Mouse (Mus musculus): ENCODE data around the gene Gm28048.

Gene Gm28048

DNA sequence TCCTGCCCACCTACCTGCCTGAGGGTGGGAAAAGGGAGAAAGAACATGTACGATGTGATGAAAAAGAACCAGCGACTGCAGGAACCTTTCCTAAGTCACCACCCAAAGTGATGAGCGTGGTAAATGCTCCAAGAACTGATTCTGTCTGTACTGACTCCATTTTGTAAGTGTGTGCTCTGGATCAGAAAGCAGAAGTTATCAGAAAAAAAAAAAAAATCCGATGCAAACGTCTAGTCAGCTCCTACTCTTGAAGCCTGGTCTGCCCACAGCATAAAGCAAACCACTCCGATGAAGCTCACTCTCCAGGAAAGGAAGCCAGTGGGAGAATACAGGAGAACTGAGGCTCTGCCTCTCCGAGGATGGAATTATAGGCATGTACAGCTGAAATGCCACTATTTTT lies 29.2 kb downstream of the Gm28048 start:
- DNase-seq (ENCODE audit: low read depth, low spot score) = no peak

DNA sequence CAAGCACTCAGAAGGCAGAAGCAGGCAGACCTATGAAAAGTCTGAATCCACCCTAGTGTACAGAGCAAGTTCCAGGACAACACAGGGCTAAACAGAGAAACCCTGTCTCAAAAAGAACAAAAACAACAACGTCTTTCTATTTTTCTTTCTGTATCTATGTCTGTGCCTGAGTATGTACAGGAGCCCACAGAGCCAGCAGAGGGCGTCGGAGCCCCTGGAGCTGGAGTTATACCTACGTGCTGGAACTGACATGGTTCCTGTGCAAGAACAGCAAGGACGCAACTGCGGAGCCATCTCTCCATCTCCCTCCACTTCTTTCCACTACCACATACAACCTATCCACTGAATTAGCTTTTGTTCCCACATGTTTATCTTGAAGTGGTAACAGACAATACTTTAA lies 31.8 kb downstream of the Gm28048 start:
- DNase-seq (ENCODE audit: low read depth, low spot score) = peak; percentile 41

DNA sequence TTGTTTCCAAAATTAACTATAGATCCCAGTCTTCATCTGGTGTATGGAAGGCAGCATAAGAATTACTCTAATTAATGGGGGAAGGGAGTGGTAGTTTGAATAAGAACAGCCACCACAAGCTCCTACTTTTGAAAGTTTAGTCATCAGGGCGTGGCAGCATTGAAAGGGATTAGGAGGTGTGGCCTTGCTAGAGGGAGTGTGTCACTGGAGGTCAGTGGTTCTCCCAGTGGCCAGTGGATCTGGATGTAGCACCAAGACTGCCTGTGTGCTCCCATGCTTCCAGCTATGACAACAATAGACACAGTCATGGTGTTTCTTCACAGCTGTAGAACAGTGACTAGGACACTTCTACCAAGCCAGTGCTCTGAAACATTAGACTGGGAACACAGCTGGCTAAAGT lies 32.8 kb downstream of the Gm28048 start:
- DNase-seq (ENCODE audit: low read depth, low spot score) = no peak

DNA sequence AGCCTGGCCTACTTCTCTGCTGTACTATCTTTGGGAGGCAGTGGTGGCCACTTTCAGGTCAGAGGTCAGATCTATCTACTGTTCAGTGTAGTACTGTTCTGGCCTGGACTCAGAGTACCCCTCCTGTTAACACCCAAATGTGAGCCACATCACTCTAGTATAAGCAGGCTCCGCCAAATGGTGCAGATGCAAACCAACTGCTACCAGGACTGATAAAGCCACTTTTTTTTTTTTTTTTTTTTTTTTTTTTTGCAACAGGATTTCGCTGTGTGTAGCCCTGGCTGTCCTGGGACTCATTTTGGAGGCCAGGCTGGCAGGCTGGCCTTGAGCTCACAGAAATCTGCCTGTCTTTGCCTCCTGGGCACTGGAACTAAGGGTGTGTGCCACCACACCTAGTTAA lies 42.9 kb downstream of the Gm28048 start:
- DNase-seq (ENCODE audit: low read depth, low spot score) = no peak

DNA sequence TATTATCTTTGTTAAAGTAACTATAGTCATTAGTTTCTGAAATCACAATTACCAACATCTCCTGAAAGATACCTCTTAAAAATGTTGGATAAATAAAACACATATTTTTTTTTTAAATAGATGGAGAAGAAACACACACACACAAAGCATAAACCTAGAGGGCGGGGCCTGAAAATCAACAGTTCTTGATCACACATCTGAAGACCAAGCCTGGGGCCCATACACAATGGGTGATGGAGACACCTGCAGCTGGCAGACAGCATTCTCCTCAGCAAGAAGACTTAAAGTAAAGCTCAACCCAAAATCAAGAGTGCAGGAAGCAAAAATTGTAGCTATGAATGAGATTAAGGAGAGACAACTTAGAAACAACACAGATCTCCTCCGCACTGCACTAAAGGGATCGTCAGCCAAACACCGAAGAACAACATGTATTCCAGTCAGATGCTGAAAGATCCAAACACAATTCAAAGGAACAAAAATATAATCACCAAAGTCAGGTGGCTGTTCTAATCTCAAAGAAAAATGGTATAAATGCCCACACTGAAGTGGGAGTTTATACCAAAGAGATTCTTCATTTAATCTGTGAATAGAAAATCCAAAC lies 44.1 kb downstream of the Gm28048 start:
- peak; percentile 17 for DNase-seq (ENCODE audit: low read depth, low spot score)

DNA sequence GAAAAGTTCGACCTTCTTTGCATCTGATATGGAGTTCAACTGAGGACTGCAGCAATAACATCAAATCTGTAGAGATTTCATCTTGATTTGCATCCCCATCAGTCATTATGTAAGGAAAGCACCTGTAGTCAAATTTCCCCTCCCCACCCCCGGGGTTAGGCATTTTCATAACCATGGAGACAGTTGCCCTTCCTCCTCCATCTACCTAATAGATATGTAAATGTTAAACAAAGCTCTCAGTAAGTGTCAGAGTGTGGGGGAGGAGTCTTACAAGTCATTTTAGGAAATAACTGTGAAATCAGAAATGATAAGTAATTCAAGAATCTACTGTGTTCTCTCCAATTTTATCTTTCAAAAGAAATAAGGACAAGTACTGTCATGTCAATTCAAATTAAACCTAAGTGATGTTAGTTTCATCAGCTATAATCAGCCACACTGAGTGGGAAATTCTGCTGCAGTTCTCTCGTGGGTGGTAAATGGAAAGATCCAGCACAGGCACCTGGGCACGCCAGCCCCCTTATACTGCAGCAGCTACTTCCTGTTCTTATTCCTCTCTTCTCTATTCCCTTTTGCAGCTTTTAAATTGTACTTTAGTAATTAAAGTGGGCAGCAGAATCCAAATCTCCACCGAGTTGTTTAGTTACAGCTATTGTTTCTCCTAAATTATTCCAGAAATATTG lies 45.3 kb downstream of the Gm28048 start:
- DNase-seq (ENCODE audit: low read depth, low spot score) = peak; percentile 77

DNA sequence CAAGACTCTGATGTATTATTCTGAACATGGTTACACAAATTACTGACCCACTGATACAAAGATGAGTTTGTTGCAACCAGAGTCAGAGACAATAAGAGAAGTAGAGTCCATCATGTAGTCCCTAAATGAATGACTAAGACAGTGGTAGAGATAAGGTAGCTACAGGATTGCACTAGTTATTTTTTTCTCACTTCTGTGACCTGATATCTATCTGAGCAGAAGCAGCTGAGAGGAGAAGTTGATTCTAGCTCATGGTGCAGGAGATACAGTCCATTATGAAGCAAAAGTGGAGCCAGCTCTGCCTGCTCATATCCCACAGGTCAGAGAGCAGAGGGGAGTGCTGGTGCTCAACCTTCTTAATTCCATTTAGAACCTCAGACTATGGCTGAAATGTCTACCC lies 49.7 kb downstream of the Gm28048 start:
- no peak for DNase-seq (ENCODE audit: low read depth, low spot score)

DNA sequence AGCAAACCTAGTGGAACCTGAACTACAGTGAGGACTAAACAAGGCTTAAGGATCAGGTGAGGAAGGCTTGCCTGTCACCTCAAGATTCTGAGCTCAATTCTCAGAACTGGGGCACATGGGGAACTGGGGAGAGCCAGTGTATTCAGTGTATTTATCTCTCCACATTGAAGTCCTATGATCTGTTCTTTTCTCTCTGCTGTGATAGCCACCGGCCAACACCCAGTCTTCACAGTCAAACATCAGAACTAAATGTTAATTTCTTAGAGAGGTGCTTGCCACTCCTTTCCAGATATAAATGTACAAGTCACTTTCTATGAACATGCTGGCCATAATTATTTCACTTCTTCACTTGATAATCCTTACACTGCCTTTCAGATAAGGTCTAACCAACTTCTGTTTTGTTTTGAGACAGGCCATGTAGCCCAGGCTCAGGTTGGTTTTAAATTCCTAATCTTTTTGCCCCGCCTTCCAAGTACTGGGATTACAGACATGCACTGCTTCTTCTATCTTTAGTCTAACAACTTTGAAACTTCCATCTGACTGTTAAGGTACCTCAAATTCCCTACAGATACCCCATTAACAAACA lies 50.5 kb downstream of the Gm28048 start:
- DNase-seq (ENCODE audit: low read depth, low spot score) = no peak

DNA sequence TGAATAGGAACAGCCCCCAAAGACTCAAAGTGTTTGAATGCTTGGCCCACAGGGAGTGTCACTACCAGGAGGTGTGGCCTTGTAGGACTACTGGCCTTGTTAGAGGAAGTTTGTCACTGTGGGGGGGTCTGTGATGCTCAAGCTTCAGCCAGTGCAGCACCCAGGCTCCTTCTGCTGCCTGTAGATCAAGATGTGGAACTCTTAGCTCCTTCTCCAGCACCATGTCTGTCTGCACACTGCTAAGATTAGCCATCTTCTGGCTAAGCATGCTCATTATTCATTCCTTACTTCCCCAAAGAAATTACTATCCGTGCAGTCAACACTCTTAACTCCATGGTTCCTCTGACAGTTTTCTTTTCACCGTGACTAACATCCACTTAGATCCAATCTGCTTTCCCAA lies 51.8 kb downstream of the Gm28048 start:
- no peak for DNase-seq (ENCODE audit: low read depth, low spot score)

DNA sequence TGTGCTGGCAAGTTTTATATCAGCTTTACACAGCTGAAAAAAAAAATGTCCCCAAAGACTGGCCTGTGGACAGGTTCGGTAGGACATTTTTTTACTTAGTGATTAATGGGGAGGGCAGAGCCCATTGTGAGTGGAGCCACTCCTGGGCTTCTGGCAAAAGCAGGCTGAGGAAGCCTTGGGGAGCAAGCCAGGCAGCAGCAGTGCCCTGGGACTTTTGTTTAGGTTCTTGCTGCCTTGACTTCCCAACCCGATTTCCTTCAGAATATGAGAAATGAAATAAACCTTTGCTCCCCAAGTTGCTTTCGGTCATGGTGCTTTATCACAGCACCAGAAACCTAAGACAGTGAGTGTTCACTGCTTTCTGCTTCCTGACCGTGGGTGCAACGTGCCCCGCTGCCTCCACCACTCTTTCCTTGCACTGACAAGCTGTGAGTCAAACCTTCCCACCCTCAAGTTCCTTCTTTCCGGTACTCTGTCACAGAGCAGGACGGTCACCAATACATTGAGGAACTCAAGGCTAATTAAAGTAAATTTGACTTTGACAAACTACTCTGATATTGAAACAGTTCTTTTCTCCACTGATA lies 53.2 kb downstream of the Gm28048 start:
- DNase-seq (ENCODE audit: low read depth, low spot score) = peak; percentile 50

DNA sequence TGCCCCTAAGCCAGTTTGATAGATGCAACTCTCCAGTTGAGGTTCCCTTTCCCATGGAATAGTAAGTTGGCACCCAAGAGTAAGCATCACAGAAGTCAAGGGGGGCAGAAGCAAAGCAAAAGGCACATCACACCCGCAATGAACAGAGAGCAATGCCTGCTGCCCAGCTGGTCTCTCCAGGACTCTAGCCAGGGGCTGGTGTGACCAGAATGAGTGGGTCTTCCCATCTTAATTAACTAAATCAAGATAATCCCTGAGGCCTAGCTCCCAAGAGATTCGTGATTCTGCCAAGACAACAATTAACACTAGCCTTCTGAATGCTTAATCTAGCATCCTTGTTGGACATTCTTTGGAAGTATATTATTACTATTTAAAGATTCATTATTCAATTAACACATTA lies 58.3 kb downstream of the Gm28048 start:
- no peak for DNase-seq (ENCODE audit: low read depth, low spot score)

DNA sequence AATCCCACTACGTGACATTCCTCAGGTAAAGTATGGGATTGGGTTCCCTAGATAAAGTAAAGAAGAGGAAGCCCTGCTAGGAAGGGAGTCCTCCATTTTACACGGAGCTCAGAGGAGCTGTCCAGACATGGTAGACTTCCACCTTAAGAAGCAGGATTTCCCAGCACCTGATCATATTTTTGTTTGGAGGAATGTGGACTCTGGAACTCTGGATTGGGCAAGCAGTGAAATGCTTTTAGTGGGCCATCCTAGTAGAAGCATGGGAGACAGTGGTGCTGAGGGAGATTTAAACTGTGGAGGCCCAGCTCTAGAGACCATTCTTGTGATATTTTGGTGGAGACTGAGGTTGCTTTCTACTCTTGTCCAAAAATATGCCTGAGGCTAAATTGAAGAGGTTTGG lies 59.3 kb downstream of the Gm28048 start:
- DNase-seq (ENCODE audit: low read depth, low spot score) = no peak

DNA sequence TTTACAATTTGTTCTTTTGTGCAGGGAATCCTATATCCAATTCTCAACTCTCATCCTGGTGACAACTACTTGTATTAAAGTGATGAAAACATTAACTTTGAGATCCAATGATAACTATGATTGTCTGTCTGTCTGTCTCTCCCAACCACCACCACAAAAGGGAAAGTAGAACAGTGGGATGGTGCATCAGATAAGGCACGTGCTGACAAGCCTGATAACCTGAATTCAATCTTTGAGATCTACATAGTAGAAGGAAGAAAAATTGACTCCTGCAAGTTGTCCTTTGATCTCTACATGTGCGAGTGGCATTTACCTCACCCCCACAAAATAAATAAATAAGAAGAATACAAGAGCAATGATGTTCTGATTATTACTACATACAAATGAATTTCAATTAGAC lies 62.6 kb downstream of the Gm28048 start:
- no peak for DNase-seq (ENCODE audit: low read depth, low spot score)

DNA sequence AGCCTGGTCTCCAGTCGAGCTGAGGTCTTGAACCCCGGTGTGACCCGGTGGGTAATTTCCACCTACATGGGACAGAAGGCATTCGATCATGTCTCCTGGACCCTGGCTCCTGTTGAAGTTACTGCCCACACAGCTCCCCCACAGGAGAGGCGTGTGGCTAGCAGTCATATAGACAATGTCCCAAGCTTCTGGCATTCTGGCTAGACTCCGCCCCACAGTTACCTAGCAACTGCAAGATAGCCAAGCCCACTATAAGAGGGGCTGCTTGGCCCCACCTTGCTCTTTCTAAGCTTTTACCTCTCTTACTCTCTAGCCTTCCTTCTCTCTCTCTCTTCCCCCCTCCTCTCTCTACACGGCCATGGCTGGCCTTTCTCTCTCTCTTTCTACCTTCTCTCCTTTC lies 64.1 kb downstream of the Gm28048 start:
- no peak for DNase-seq (ENCODE audit: low read depth, low spot score)

DNA sequence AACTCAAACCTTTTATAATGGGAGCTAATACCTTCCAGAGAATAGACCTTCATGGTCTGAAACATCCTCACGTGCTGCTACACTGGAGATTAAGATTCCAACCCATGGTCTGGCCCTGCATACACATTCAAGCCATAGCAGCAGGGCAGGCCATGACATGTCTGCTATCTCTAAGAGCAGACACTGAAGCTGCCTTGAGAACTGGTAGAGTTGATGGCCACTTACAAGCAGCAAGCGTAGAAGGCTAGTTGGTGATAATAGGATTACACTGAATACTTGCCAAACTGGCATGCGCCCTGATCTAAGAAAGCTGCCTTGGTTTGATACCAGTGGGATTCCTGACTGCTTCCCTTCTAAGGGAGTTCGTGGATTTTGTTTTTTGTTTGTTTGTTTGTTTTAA lies 68.1 kb downstream of the Gm28048 start:
- DNase-seq (ENCODE audit: low read depth, low spot score) = no peak

DNA sequence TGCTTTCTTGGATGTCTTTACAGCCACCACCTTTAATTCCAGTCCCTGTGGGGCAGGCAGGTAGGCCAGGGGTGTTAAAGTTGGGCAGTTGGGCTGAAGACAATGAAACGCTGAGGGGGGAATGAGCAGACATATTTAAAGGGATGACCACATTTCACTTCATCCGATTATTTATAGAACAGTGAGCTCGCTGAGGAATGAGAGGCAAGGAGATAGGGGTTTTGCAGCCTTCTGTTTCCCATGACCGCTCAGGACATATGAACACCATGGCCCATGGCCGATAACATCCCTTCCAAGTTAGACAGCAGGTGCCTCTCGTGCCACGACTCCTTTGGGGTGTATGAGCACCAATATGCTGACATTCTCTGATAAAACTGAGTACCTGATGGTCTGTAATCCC lies 70.1 kb downstream of the Gm28048 start:
- no peak for DNase-seq (ENCODE audit: low read depth, low spot score)

DNA sequence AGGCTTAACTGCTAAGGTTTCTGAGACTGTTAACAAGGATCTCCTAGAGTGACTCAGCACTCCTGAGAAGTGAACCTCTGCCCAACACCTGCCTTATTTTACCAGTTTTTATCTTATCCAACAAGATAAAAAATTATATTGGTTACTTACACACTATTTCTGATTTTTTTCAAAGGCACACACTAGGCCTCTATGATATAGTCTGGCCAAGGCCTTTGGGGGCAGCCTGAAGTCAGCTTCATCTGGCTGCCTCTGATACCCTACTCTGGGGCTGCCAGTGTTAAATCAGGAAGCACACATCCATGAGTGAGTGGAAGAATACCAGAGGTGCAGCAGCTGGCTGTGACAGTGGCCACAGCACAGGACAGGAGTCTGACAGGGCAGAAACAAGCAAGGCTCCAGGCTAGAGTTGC lies 75.4 kb downstream of the Gm28048 start:
- DNase-seq (ENCODE audit: low read depth, low spot score) = no peak

DNA sequence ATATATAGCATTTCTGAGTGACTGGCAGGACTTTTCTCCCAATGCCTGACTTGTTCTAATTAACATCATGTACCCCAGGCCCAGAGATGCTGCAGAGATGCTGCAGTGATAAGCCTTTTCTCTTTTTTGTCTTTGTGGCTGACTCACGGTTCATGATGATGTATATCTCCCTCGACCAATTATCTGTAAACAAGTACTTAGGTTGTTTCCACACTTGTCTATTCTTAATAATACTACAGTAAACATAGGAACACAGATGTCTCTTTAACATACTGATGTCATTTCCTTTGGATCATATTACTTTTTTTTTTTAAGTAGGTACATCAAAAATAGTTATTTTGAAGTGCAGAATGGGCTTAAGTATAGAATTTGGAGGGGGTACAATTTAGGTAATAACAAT lies 79.0 kb downstream of the Gm28048 start:
- DNase-seq (ENCODE audit: low read depth, low spot score) = peak; percentile 48

DNA sequence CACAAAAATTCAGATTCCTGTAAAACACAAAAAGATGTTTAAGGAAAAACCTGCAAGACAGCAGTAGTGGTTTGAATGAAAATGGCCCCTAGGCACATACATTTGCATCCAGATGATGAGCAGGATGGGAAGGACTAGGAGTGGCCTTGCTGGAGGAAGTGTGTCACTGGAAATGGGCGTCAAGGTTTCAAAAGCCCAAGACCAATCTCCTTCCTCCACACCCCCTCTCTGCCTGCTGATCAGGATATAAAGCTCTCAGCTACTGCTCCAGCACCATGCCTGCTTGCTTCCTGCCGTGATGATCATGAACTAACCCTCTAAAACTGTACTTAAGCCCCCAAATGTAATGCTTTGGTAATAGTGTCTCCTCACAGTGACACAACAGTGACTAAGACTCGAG lies 81.8 kb downstream of the Gm28048 start:
- DNase-seq (ENCODE audit: low read depth, low spot score) = no peak

DNA sequence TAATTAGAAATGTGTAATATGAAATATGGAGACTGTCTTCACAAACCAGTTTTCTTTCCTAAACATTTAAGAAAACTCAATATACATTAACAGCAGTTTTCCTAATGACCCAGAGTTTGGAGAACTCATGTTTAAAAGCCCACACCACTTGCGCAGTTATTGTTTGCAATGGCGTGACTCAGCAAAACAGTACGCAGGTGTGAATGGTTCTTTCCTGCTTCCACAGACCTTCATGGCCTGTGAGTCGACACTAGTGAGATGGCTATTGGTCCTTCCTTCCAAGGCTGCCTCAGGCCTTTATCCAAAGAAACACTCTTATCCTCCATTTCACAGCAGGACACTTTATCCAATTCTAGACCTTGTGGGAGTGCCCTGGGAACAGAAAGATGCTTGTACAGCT lies 84.2 kb downstream of the Gm28048 start:
- DNase-seq (ENCODE audit: low read depth, low spot score) = no peak

DNA sequence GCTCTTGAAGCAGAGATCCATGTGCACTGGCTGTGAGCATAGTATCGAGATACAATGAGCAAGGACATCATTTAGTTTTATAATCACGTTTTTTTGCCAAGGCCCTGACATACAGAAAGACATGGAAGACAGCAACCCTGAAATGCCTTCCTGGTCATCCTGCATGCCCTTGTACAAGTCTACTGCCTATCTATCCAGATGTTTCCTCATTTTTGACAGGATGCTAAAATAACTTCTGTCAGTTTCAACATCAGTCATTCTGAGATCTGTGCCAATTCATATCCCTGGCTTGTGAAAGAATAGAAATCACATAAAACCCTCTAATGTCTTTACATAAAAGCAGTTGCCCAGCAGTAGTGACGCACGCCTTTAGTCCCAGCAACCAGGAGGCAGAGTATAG lies 84.8 kb downstream of the Gm28048 start:
- DNase-seq (ENCODE audit: low read depth, low spot score) = no peak

DNA sequence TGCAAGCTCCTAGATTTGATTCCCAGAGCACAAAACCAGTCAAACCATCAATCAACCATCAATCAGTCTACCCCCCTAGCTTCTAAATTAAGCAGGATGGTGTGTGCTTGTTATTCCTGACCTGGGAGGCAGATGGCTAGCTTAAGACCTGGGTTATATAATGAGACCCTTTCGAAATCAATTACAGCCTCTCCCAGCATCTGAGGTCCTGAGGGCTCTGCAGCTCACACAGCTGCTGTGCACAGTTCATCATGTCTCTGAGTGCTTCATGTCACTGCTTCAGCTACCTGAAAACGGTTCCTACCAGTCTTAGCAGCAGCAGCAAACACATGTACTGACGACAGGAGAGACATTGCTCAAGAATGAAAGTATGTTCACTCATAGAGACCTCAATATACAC lies 88.8 kb downstream of the Gm28048 start:
- no peak for DNase-seq (ENCODE audit: low read depth, low spot score)

DNA sequence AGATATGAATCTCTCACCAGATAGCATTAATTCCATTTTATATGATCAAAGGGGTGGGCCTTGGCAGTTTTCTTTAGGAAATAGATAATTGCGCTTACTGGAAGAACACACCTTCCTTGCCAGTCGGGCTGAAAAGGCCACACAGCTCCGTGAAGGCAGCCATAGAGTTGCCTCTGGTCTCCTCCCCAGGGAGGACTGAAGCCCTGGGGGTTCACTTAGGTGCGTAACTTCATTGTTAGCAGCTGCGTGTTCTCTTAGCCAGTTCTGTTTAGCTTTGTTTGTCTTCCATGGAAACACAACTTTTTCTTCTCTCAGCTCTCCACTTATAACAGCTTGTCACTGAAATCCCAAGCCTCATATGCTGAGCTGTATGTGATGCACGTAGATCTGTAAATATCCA lies 89.4 kb downstream of the Gm28048 start:
- no peak for DNase-seq (ENCODE audit: low read depth, low spot score)
